Mouse (Mus musculus): Measurements from ENCODE around the gene Cinp.

GRCm38 (mm10) chr12:110909962-110910361 is 21.0 kb upstream of the Cinp start:
- no peak for TF ChIP-seq CTCF (IDR thresholded peaks at IDR 0.05; ENCODE audit: control insufficient read depth, insufficient read depth, insufficient read length)
- TF ChIP-seq USF1 (IDR thresholded peaks at IDR 0.05; ENCODE audit: low read depth), result no peak
- no peak for TF ChIP-seq CEBPB (IDR thresholded peaks at IDR 0.05; ENCODE audit: low read depth)
- no peak for TF ChIP-seq MYOD1 (IDR thresholded peaks at IDR 0.05; ENCODE audit: control insufficient read depth, insufficient read length, low read depth)
- no peak for TF ChIP-seq MAX (IDR thresholded peaks at IDR 0.05)
- no peak for TF ChIP-seq MYOG (IDR thresholded peaks at IDR 0.05; ENCODE audit: control insufficient read depth, extremely low read depth, insufficient read length)
